Mouse (Mus musculus) E14TG2a.4 (cell line): ENCODE results near the gene Lat2.

Experiments used
- CTCF ChIP-seq: conservative IDR thresholded peaks from 2 replicates; pipeline ENCODE4 v1.5.1; 2014; ENCODE audit warnings: low read length
- POU5F1 ChIP-seq: IDR thresholded peaks from 2 replicates; pipeline ENCODE4 v1.6.1; 2014; ENCODE audit warnings: low read length, borderline replicate concordance

DNA sequence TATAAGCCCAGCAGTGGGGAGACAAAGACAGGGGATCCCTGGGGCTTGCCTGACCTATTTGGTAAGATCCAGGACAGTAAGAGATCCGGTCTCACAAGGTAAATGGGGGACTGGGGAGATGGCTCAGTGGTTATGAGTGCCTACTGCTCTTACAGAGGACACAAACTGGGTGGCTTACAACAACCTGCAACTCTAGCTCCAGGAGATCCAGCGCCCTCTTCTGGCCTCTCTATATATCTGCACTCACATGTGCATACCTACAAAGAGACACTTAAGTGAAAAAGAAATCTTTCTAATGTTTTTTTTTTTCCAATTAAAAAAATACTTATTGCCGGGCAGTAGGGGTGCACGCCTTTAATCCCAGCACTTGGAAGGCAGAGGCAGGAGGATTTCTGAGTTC is 31.6 kb upstream of the Lat2 start:
- peak; percentile 39 for TF ChIP-seq CTCF
- TF ChIP-seq POU5F1 = no peak
